Mouse (Mus musculus) CH12.LX (cell line): ENCODE data around the gene Hps6. TPM values are rescaled to one million over a fixed set of nuclear protein-coding genes. Genes with fewer than 3 reads are reported as not detected.

Experiments
- DNase-seq: peaks from one replicate; pipeline ENCODE4 v3.0.0-alpha.2; 2013; ENCODE audit errors: extremely low read depth
- H3K27ac ChIP-seq: 2 replicates; pipeline ENCODE4 v1.5.1; 2012; ENCODE audit warnings: low read depth, mild to moderate bottlenecking, control low read depth, moderate library complexity; ENCODE audit not compliant: insufficient read depth
- H3K27me3 ChIP-seq: replicated peaks from 2 replicates; pipeline ENCODE3; 2012; ENCODE audit warnings: inconsistent platforms
- H3K36me3 ChIP-seq, 2 experiments: replicated peaks in 1 of 2; 2 replicates each; pipeline versions ENCODE3 to v1.6.1; 2012; ENCODE audit warnings: inconsistent platforms in 1 of 2, low read length in 1 of 2, mild to moderate bottlenecking in 1 of 2, mixed read lengths in 1 of 2, moderate library complexity in 1 of 2; ENCODE audit not compliant: control insufficient read depth in 1 of 2, insufficient read depth in 1 of 2
- H3K4me1 ChIP-seq, 2 experiments: 2 replicates each; pipeline ENCODE4 v1.6.1; 2012; ENCODE audit warnings: inconsistent platforms in 1 of 2, moderate library complexity in 1 of 2; ENCODE audit not compliant: insufficient read depth in 2 of 2, control insufficient read depth in 1 of 2
- H3K4me2 ChIP-seq: 2 replicates; pipeline ENCODE4 v1.6.1; 2012; ENCODE audit warnings: low read depth, mild to moderate bottlenecking, control low read depth; ENCODE audit not compliant: poor library complexity, insufficient read depth, severe bottlenecking
- H3K4me3 ChIP-seq, 3 experiments: fragments of 150-350 bp in 1 of 3; sonication (generic) in 1 of 3; replicated peaks in 1 of 3; 2 replicates each; pipeline versions ENCODE3 to v1.5.1; 2011 to 2012; ENCODE audit warnings: low read depth in 2 of 3, low read length in 2 of 3, mild to moderate bottlenecking in 2 of 3, moderate library complexity in 2 of 3, control low read depth in 1 of 3, improper control_type of control experiment in 1 of 3, inconsistent platforms in 1 of 3, mixed read lengths in 1 of 3; ENCODE audit not compliant: poor library complexity in 1 of 3
- H3K79me2 ChIP-seq: replicated peaks from 2 replicates; pipeline ENCODE4 v1.6.1; 2012; ENCODE audit warnings: mild to moderate bottlenecking, moderate library complexity; ENCODE audit not compliant: control insufficient read depth, poor library complexity, insufficient read depth, severe bottlenecking; ENCODE audit errors: extremely low read depth
- H3K9ac ChIP-seq: 2 replicates; pipeline ENCODE4 v1.6.1; 2012; ENCODE audit warnings: low read depth, mild to moderate bottlenecking, control low read depth, moderate library complexity; ENCODE audit not compliant: insufficient read depth
- H3K9me3 ChIP-seq: replicated peaks from 2 replicates; pipeline ENCODE3; 2012; ENCODE audit warnings: low read length, inconsistent platforms, mixed read lengths
- BHLHE40 ChIP-seq: IDR thresholded peaks from 2 replicates; pipeline ENCODE4 v1.6.1; 2011; ENCODE audit warnings: mild to moderate bottlenecking, low read depth, low read length, improper control_type of control experiment
- E2F4 ChIP-seq: IDR thresholded peaks from 2 replicates; pipeline ENCODE4 v1.6.1; 2011; ENCODE audit warnings: low read depth, low read length, improper control_type of control experiment; ENCODE audit not compliant: insufficient replicate concordance
- ELF1 ChIP-seq: IDR thresholded peaks from 2 replicates; pipeline ENCODE4 v1.6.1; 2014; ENCODE audit warnings: low read depth, mild to moderate bottlenecking, inconsistent platforms, low read length, improper control_type of control experiment
- EP300 ChIP-seq: IDR thresholded peaks from 2 replicates; pipeline ENCODE4 v1.6.1; 2011; ENCODE audit warnings: low read length, improper control_type of control experiment
- ETS1 ChIP-seq: conservative IDR thresholded peaks from 2 replicates; pipeline ENCODE4 v1.6.1; 2012; ENCODE audit warnings: low read depth, mild to moderate bottlenecking, inconsistent platforms, low read length, improper control_type of control experiment, moderate library complexity
- HCFC1 ChIP-seq: IDR thresholded peaks from 2 replicates; pipeline ENCODE4 v1.6.1; 2012; ENCODE audit warnings: low read depth, mild to moderate bottlenecking, inconsistent platforms, low read length, improper control_type of control experiment
- IRF4 ChIP-seq: IDR thresholded peaks from 2 replicates; pipeline ENCODE4 v1.6.1; 2014; ENCODE audit warnings: low read depth, mild to moderate bottlenecking, inconsistent platforms, low read length, improper control_type of control experiment
- KAT2A ChIP-seq: IDR thresholded peaks from 2 replicates; pipeline ENCODE4 v1.6.1; 2012; ENCODE audit warnings: low read length, improper control_type of control experiment, inconsistent platforms; ENCODE audit not compliant: insufficient replicate concordance
- MAX ChIP-seq: IDR thresholded peaks from 2 replicates; pipeline ENCODE4 v1.6.1; 2011; ENCODE audit warnings: low read length, improper control_type of control experiment
- MAZ ChIP-seq: IDR thresholded peaks from 2 replicates; pipeline ENCODE4 v1.6.1; 2012; ENCODE audit warnings: low read depth, mild to moderate bottlenecking, inconsistent platforms, low read length, improper control_type of control experiment, moderate library complexity
- MEF2A ChIP-seq: IDR thresholded peaks from 2 replicates; pipeline ENCODE4 v1.6.1; 2014; ENCODE audit warnings: low read depth, mild to moderate bottlenecking, inconsistent platforms, low read length, improper control_type of control experiment, borderline replicate concordance
- MXI1 ChIP-seq: IDR thresholded peaks from 2 replicates; pipeline ENCODE4 v1.6.1; 2011; ENCODE audit warnings: mild to moderate bottlenecking, low read depth, low read length, improper control_type of control experiment
- NRF1 ChIP-seq: IDR thresholded peaks from 2 replicates; pipeline ENCODE4 v1.6.1; 2014; ENCODE audit warnings: low read depth, mild to moderate bottlenecking, inconsistent platforms, low read length, improper control_type of control experiment, moderate library complexity
- POLR2A ChIP-seq: IDR thresholded peaks from 2 replicates; pipeline ENCODE4 v1.6.1; 2011; ENCODE audit warnings: low read depth, mild to moderate bottlenecking, improper control_type of control experiment, low read length
- SIN3A ChIP-seq: IDR thresholded peaks from 2 replicates; pipeline ENCODE4 v1.6.1; 2012; ENCODE audit warnings: low read length, improper control_type of control experiment, inconsistent platforms
- TBP ChIP-seq: conservative IDR thresholded peaks from 2 replicates; pipeline ENCODE4 v1.6.1; 2011; ENCODE audit warnings: low read depth, low read length, improper control_type of control experiment
- TCF12 ChIP-seq: IDR thresholded peaks from 2 replicates; pipeline ENCODE4 v1.6.1; 2014; ENCODE audit warnings: low read depth, mild to moderate bottlenecking, inconsistent platforms, low read length, improper control_type of control experiment
- UBTF ChIP-seq: IDR thresholded peaks from 2 replicates; pipeline ENCODE4 v1.6.1; 2012; ENCODE audit warnings: low read depth, mild to moderate bottlenecking, inconsistent platforms, low read length, improper control_type of control experiment, moderate library complexity
- USF2 ChIP-seq: conservative IDR thresholded peaks from 2 replicates; pipeline ENCODE4 v1.6.1; 2011; ENCODE audit warnings: low read depth, low read length, improper control_type of control experiment
- dilution Hi-C: fragments of 300-500 bp; cut with MboI; formaldehyde crosslinking; loops from 2 replicates; pipeline ENCODE4 v1.14.3; 2020; ENCODE audit warnings: low sequenced_read_pairs; ENCODE audit not compliant: extremely low pct_unique_long_range_greater_than_20kb, extremely low pct_ligation_motif_present
- in situ Hi-C: fragments of 300-500 bp; cut with MboI; formaldehyde crosslinking; loops from 3 replicates; pipeline ENCODE4 v1.14.3; 2019; ENCODE audit warnings: low sequenced_read_pairs, low pct_ligation_motif_present, low pct_unique_long_range_greater_than_20kb, mixed read lengths
- polyA plus RNA-seq: library from polyadenylated mRNA; unstranded; fragments of >175 nt; gene quantifications from 2 replicates; pipeline ENCODE4 v1.2.1, GENCODE M21; 2012; ENCODE audit warnings: low read depth; ENCODE audit not compliant: insufficient read length
- total RNA-seq, 2 experiments: library from RNA; depleted of rRNA; stranded (reverse); fragments of 300-350 nt in 1 of 2; fragments of >200 nt in 1 of 2; gene quantifications; 2 replicates each; pipeline ENCODE4 v1.2.3; 2012 to 2014

Hps6 gene
- total and polyA plus RNA-seq, 3 experiments: 5.8 to 10.6 (median 6.7) TPM

- TF ChIP-seq MXI1 (peak; percentile 86), MEF2A (0 out of 2 replicates have a peak, but pooled peaks have one; percentile 52), ELF1 (peak; percentile 59), NRF1 (no peak), USF2 (no peak), MAZ (0 out of 2 replicates have a peak, but pooled peaks have one; percentile 59), ETS1 (peak; percentile 29), KAT2A (0 out of 2 replicates have a peak, but pooled peaks have one; percentile 40), POLR2A (peak; percentile 66), HCFC1 (peak; percentile 73), TCF12 (peak; percentile 77), SIN3A (peak; percentile 66; the same call in 1 of the 2 replicates)
Observed at GRCm38 (mm10) chr19:46040149-46040902, 37.0 kb downstream of the Hps6 start (continued).

GRCm38 (mm10) chr19:46041299-46041932 is 38.1 kb downstream of the Hps6 start:
- Histone ChIP-seq H3K9ac (peak overlapping the region; percentile 81), H3K27me3 (peaks cover 12% of the 10 kb centered on the region), H3K4me1 (peaks cover 8 to 53% of the 10 kb centered on the region in 2 experiments), H3K9me3 (no peaks in the 10 kb centered on the region), H3K79me2 (peaks cover 62% of the 10 kb centered on the region), H3K4me3 (peak overlapping the region in 2 of 3 experiments; percentile 12 to 56), H3K36me3 (peaks cover 0 to 5% of the 10 kb centered on the region in 2 experiments), H3K4me2 (peak overlapping the region; percentile 89), H3K27ac (peak overlapping the region; percentile 89)
- peak; percentile 83 for DNase-seq
- in situ Hi-C loops: no loop called here
- dilution Hi-C loops: no loop called here
- TF ChIP-seq IRF4 (peak; percentile 90), E2F4 (no peak), TBP (peak; percentile 56; the same call in 1 of the 2 replicates), POLR2A (peak; percentile 72), MXI1 (peak; percentile 78; the same call in 1 of the 2 replicates), TCF12 (peak; percentile 15; the same call in 1 of the 2 replicates), SIN3A (no peak; the same call in 1 of the 2 replicates), UBTF (peak; percentile 60; the same call in 1 of the 2 replicates), EP300 (peak; percentile 58), BHLHE40 (peak; percentile 96), MAX (peak; percentile 87)
